Mouse (Mus musculus) MEL (cell line): ENCODE measurements around the gene Comtd1. TPM values are rescaled to one million over a fixed set of nuclear protein-coding genes. Genes with fewer than 3 reads are reported as not detected.
A peak's percentile ranks its signal among the peaks of the same experiment; 100 is the strongest.

Experiments
- DNase-seq: peaks from one replicate; pipeline ENCODE4 v3.0.0; 2011; ENCODE audit warnings: low read depth, low spot score
- H3K27ac ChIP-seq: 2 replicates; pipeline ENCODE4 v1.5.1; 2012; ENCODE audit warnings: low read depth, mild to moderate bottlenecking, control low read depth, low read length, moderate library complexity; ENCODE audit not compliant: control insufficient read depth
- H3K27me3 ChIP-seq, 2 experiments: fragments of 150-350 bp in 1 of 2; sonication (generic) in 1 of 2; 2 replicates each; pipeline ENCODE4 v1.6.1; 2012; ENCODE audit warnings: low read length in 2 of 2, mild to moderate bottlenecking in 2 of 2, improper control_type of control experiment in 1 of 2, moderate library complexity in 1 of 2; ENCODE audit not compliant: insufficient read depth in 2 of 2, control insufficient read depth in 1 of 2
- H3K36me3 ChIP-seq, 2 experiments: 2 replicates each; pipeline ENCODE4 v1.6.1; 2012 to 2014; ENCODE audit warnings: low read length in 2 of 2, improper control_type of control experiment in 1 of 2, inconsistent platforms in 1 of 2, mild to moderate bottlenecking in 1 of 2; ENCODE audit not compliant: insufficient read depth in 2 of 2, control insufficient read depth in 1 of 2
- H3K4me1 ChIP-seq, 2 experiments: fragments of 150-350 bp in 1 of 2; sonication (generic) in 1 of 2; 2 replicates each; pipeline ENCODE4 v1.6.1; 2012; ENCODE audit warnings: low read length in 2 of 2, improper control_type of control experiment in 1 of 2, mild to moderate bottlenecking in 1 of 2; ENCODE audit not compliant: insufficient read depth in 2 of 2, control insufficient read depth in 1 of 2
- H3K4me3 ChIP-seq, 2 experiments: fragments of 150-350 bp in 1 of 2; sonication (generic) in 1 of 2; 2 replicates each; pipeline ENCODE4 v1.5.1; 2012; ENCODE audit warnings: low read depth in 2 of 2, low read length in 2 of 2, mild to moderate bottlenecking in 2 of 2, moderate library complexity in 2 of 2, control low read depth in 1 of 2, improper control_type of control experiment in 1 of 2; ENCODE audit not compliant: control insufficient read depth in 1 of 2, insufficient read depth in 1 of 2
- H3K79me2 ChIP-seq: 2 replicates; pipeline ENCODE4 v1.6.1; 2012; ENCODE audit warnings: mild to moderate bottlenecking, low read length, moderate library complexity; ENCODE audit not compliant: control insufficient read depth, poor library complexity, insufficient read depth
- H3K9ac ChIP-seq: 2 replicates; pipeline ENCODE4 v1.6.1; 2012; ENCODE audit warnings: low read depth, mild to moderate bottlenecking, control low read depth, low read length, moderate library complexity; ENCODE audit not compliant: control insufficient read depth, poor library complexity, severe bottlenecking
- H3K9me3 ChIP-seq: fragments of 150-350 bp; sonication (generic); replicated peaks from 2 replicates; pipeline ENCODE4 v1.6.1; 2012; ENCODE audit warnings: mild to moderate bottlenecking, low read length, improper control_type of control experiment, moderate library complexity; ENCODE audit not compliant: insufficient read depth
- BHLHE40 ChIP-seq: IDR thresholded peaks from 2 replicates; pipeline ENCODE4 v1.6.1; 2012; ENCODE audit warnings: low read depth, mild to moderate bottlenecking, inconsistent platforms, low read length, improper control_type of control experiment, borderline replicate concordance
- CHD1 ChIP-seq: IDR thresholded peaks from 2 replicates; pipeline ENCODE4 v1.6.1; 2012; ENCODE audit warnings: low read depth, mild to moderate bottlenecking, inconsistent platforms, low read length, improper control_type of control experiment
- CHD2 ChIP-seq: IDR thresholded peaks from 2 replicates; pipeline ENCODE4 v1.6.1; 2011; ENCODE audit warnings: low read length, improper control_type of control experiment
- CTCF ChIP-seq, 3 experiments: IDR thresholded peaks in 2 of 3; conservative IDR thresholded peaks in 1 of 3; 2 replicates each; pipeline ENCODE4 v1.5.1; 2011 to 2012; ENCODE audit warnings: low read length in 3 of 3, low read depth in 2 of 3, mild to moderate bottlenecking in 2 of 3, improper control_type of control experiment in 1 of 3, inconsistent platforms in 1 of 3, mixed read lengths in 1 of 3, moderate library complexity in 1 of 3; ENCODE audit not compliant: control insufficient read depth in 1 of 3, insufficient read depth in 1 of 3, poor library complexity in 1 of 3, severe bottlenecking in 1 of 3
- E2F4 ChIP-seq: IDR thresholded peaks from 2 replicates; pipeline ENCODE4 v1.6.1; 2011; ENCODE audit warnings: low read depth, low read length, improper control_type of control experiment, borderline replicate concordance
- ELF1 ChIP-seq: IDR thresholded peaks from 2 replicates; pipeline ENCODE4 v1.6.1; 2014; ENCODE audit warnings: low read depth, mild to moderate bottlenecking, inconsistent platforms, low read length, improper control_type of control experiment, moderate library complexity
- EP300 ChIP-seq, 2 experiments: IDR thresholded peaks; 2 replicates each; pipeline ENCODE4 v1.6.1; 2011; ENCODE audit warnings: improper control_type of control experiment in 2 of 2, low read length in 2 of 2, low read depth in 1 of 2, mild to moderate bottlenecking in 1 of 2
- ETS1 ChIP-seq: IDR thresholded peaks from 2 replicates; pipeline ENCODE4 v1.6.1; 2012; ENCODE audit warnings: low read depth, mild to moderate bottlenecking, inconsistent platforms, low read length, improper control_type of control experiment, moderate library complexity
- GABPA ChIP-seq: IDR thresholded peaks from 2 replicates; pipeline ENCODE4 v1.6.1; 2012; ENCODE audit warnings: low read depth, mild to moderate bottlenecking, inconsistent platforms, low read length, improper control_type of control experiment, moderate library complexity
- HCFC1 ChIP-seq: IDR thresholded peaks from 2 replicates; pipeline ENCODE4 v1.6.1; 2012; ENCODE audit warnings: low read depth, mild to moderate bottlenecking, inconsistent platforms, low read length, improper control_type of control experiment, moderate library complexity
- JUND ChIP-seq: IDR thresholded peaks from 2 replicates; pipeline ENCODE4 v1.6.1; 2011; ENCODE audit warnings: low read depth, mild to moderate bottlenecking, improper control_type of control experiment, low read length
- KAT2A ChIP-seq: conservative IDR thresholded peaks from 2 replicates; pipeline ENCODE4 v1.6.1; 2012; ENCODE audit warnings: low read depth, low read length, improper control_type of control experiment, inconsistent platforms
- MAFK ChIP-seq: IDR thresholded peaks from 2 replicates; pipeline ENCODE4 v1.6.1; 2011; ENCODE audit warnings: low read depth, mild to moderate bottlenecking, low read length, improper control_type of control experiment, borderline replicate concordance
- MAX ChIP-seq: IDR thresholded peaks from 2 replicates; pipeline ENCODE4 v1.6.1; 2011; ENCODE audit warnings: low read length, improper control_type of control experiment
- MAZ ChIP-seq: IDR thresholded peaks from 2 replicates; pipeline ENCODE4 v1.6.1; 2012; ENCODE audit warnings: low read depth, mild to moderate bottlenecking, inconsistent platforms, low read length, improper control_type of control experiment
- MEF2A ChIP-seq: IDR thresholded peaks from 2 replicates; pipeline ENCODE4 v1.6.1; 2014; ENCODE audit warnings: low read depth, mild to moderate bottlenecking, inconsistent platforms, low read length, improper control_type of control experiment; ENCODE audit not compliant: poor library complexity, insufficient replicate concordance, severe bottlenecking; ENCODE audit errors: extremely low read depth
- MXI1 ChIP-seq: IDR thresholded peaks from 2 replicates; pipeline ENCODE4 v1.6.1; 2011; ENCODE audit warnings: mild to moderate bottlenecking, low read depth, low read length, improper control_type of control experiment
- MYC ChIP-seq: IDR thresholded peaks from 2 replicates; pipeline ENCODE4 v1.6.1; 2011; ENCODE audit warnings: low read depth, mild to moderate bottlenecking, low read length, improper control_type of control experiment, moderate library complexity
- NELFE ChIP-seq: IDR thresholded peaks from 2 replicates; pipeline ENCODE4 v1.6.1; 2011; ENCODE audit warnings: low read depth, low read length, improper control_type of control experiment
- NRF1 ChIP-seq: IDR thresholded peaks from 2 replicates; pipeline ENCODE4 v1.6.1; 2014; ENCODE audit warnings: low read depth, mild to moderate bottlenecking, inconsistent platforms, low read length, improper control_type of control experiment, moderate library complexity; ENCODE audit not compliant: poor library complexity, insufficient read depth, severe bottlenecking
- POLR2A ChIP-seq, 2 experiments: IDR thresholded peaks; 2 replicates each; pipeline ENCODE4 v1.6.1; 2011 to 2012; ENCODE audit warnings: low read length in 2 of 2, mild to moderate bottlenecking in 2 of 2, control low read depth in 1 of 2, improper control_type of control experiment in 1 of 2, low read depth in 1 of 2, moderate library complexity in 1 of 2; ENCODE audit not compliant: control insufficient read depth in 1 of 2, insufficient read depth in 1 of 2, poor library complexity in 1 of 2
- POLR2AphosphoS2 ChIP-seq: IDR thresholded peaks from 2 replicates; pipeline ENCODE4 v1.6.1; 2011; ENCODE audit warnings: low read length, improper control_type of control experiment
- POLR2AphosphoS5 ChIP-seq: IDR thresholded peaks from 2 replicates; pipeline ENCODE4 v1.6.1; 2012; ENCODE audit warnings: low read depth, borderline replicate concordance, mild to moderate bottlenecking, inconsistent platforms, low read length, moderate library complexity, mixed read lengths
- RCOR1 ChIP-seq: IDR thresholded peaks from 2 replicates; pipeline ENCODE4 v1.6.1; 2012; ENCODE audit warnings: low read depth, mild to moderate bottlenecking, inconsistent platforms, low read length, improper control_type of control experiment
- SIN3A ChIP-seq: IDR thresholded peaks from 2 replicates; pipeline ENCODE4 v1.6.1; 2012; ENCODE audit warnings: low read length, improper control_type of control experiment, inconsistent platforms
- SMC3 ChIP-seq: IDR thresholded peaks from 2 replicates; pipeline ENCODE4 v1.6.1; 2011; ENCODE audit warnings: low read depth, low read length, improper control_type of control experiment
- TAL1 ChIP-seq: IDR thresholded peaks from 2 replicates; pipeline ENCODE4 v1.6.1; 2012; ENCODE audit warnings: mild to moderate bottlenecking, inconsistent platforms, low read length, moderate library complexity, mixed read lengths
- TCF12 ChIP-seq: IDR thresholded peaks from 2 replicates; pipeline ENCODE4 v1.6.1; 2014; ENCODE audit warnings: low read depth, mild to moderate bottlenecking, inconsistent platforms, low read length, improper control_type of control experiment, moderate library complexity
- UBTF ChIP-seq: IDR thresholded peaks from 2 replicates; pipeline ENCODE4 v1.6.1; 2012; ENCODE audit warnings: low read depth, mild to moderate bottlenecking, inconsistent platforms, low read length, improper control_type of control experiment, moderate library complexity, borderline replicate concordance; ENCODE audit not compliant: insufficient read depth
- USF1 ChIP-seq: IDR thresholded peaks from 2 replicates; pipeline ENCODE4 v1.6.1; 2014; ENCODE audit warnings: low read depth, mild to moderate bottlenecking, inconsistent platforms, low read length, improper control_type of control experiment, moderate library complexity
- ZKSCAN1 ChIP-seq: IDR thresholded peaks from 2 replicates; pipeline ENCODE4 v1.6.1; 2012; ENCODE audit warnings: low read depth, mild to moderate bottlenecking, inconsistent platforms, low read length, improper control_type of control experiment, moderate library complexity
- ZMIZ1 ChIP-seq: IDR thresholded peaks from 2 replicates; pipeline ENCODE4 v1.6.1; 2012; ENCODE audit warnings: low read depth, mild to moderate bottlenecking, inconsistent platforms, low read length, improper control_type of control experiment, moderate library complexity
- ZNF384 ChIP-seq: IDR thresholded peaks from 2 replicates; pipeline ENCODE4 v1.6.1; 2012; ENCODE audit warnings: low read depth, mild to moderate bottlenecking, inconsistent platforms, low read length, improper control_type of control experiment
- polyA plus RNA-seq, 2 experiments: library from polyadenylated mRNA; stranded (reverse) in 1 of 2; unstranded in 1 of 2; fragments of >175 nt in 1 of 2; fragments of >200 nt in 1 of 2; gene quantifications; 2 replicates each; pipeline versions ENCODE4 v1.2.1 to v1.2.4; 2012; ENCODE audit warnings: low replicate concordance in 2 of 2, low read depth in 1 of 2; ENCODE audit not compliant: insufficient read length in 2 of 2, insufficient read depth in 1 of 2, missing spikeins in 1 of 2
- total RNA-seq: library from RNA; depleted of rRNA; stranded (reverse); fragments of 300-350 nt; gene quantifications from 2 replicates; pipeline ENCODE4 v1.2.3, GENCODE M21; 2012

Comtd1 gene
- total and polyA plus RNA-seq, 3 experiments = 35.7 to 36.4 TPM; not detected in 1

DNA sequence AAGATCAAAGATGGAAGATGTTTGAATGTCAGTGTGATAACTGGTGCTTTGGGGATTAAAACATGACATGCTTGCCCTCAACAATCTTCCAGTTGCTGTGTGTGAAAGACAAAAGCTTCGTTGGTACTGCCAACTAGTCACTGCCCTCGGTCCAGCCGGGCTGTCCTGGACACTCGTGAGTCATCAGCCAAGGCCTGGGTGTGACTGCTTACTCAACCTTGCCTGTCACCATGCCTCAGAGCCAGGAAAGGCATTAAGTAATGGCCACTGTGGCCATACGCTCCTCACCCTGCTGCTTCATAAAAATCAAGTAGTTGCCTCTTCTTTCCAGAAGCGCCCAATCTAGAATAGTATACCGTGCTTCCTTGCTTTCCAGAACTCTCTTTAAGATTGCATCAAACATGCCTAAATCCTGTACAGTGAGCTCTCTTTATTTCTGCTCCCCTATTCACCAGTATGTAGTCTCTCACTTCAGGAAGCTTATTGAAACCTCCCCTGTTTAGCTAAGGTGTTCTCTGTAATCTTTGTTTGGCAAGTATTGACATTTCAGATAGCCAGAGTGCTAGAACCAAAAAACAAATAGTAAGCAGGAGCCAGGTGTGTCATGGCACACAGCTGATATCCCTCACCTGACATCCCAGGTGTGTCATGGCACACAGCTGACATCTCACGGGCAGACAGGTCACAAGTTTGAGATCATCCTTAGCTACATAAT is 40.4 kb downstream of the Comtd1 start:
- peak overlapping the region; percentile 83; the same call in 1 of the 2 replicates for H3K27ac ChIP-seq

GRCm38 (mm10) chr14:21806631-21807160 is 42.1 kb downstream of the Comtd1 start:
- Histone ChIP-seq H3K4me3 (no peak overlapping the region), H3K27me3 (no peaks in the 10 kb centered on the region), H3K27ac (peak overlapping the region; percentile 83), H3K9ac (peak overlapping the region; percentile 43; the same call in 1 of the 2 replicates), H3K4me1 (peaks cover 9 to 39% of the 10 kb centered on the region in 2 experiments), H3K9me3 (no peaks in the 10 kb centered on the region), H3K36me3 (peaks cover 0 to 29% of the 10 kb centered on the region in 2 experiments; a peak in 2 of 4 replicates), H3K79me2 (no peaks in the 10 kb centered on the region)
- DNase-seq = peak; percentile 90
- TF ChIP-seq ZKSCAN1 (no peak), POLR2AphosphoS2 (no peak), USF1 (no peak), CHD2 (no peak), ELF1 (peak; percentile 65), GABPA (no peak), HCFC1 (peak; percentile 65), POLR2A (IDR thresholded peaks at IDR 0.05; ENCODE audit: control insufficient read depth in 1 of 2, insufficient read depth in 1 of 2, low read depth in 1 of 2, low read length in 2 of 2, poor library complexity in 1 of 2) (0 out of 4 replicates have a peak, but pooled peaks have one; percentile 8 to 17), SMC3 (no peak), ZMIZ1 (no peak), CTCF (IDR thresholded peaks at IDR 0.05 in 2 of 3, conservative IDR thresholded peaks at IDR 0.05 in 1 of 3; ENCODE audit: control insufficient read depth in 1 of 3, insufficient read depth in 1 of 3, low read depth in 2 of 3, low read length in 3 of 3, poor library complexity in 1 of 3, severe bottlenecking in 1 of 3) (no peak), JUND (0 out of 2 replicates have a peak, but pooled peaks have one; percentile 41), RCOR1 (no peak), UBTF (no peak), CHD1 (no peak), EP300 (IDR thresholded peaks at IDR 0.05; ENCODE audit: low read depth in 1 of 2, low read length in 2 of 2) (peak; percentile 79 to 85), MAFK (no peak), MYC (no peak), TCF12 (peak; percentile 48; the same call in 1 of the 2 replicates), ETS1 (peak; percentile 61; the same call in 1 of the 2 replicates), TAL1 (peak; percentile 50), KAT2A (no peak)

More for the DNA sequence above, 40.4 kb downstream of the Comtd1 start:
- Histone ChIP-seq H3K4me3 (no peak overlapping the region), H3K9me3 (no peaks in the 10 kb centered on the region), H3K36me3 (peaks cover 0 to 29% of the 10 kb centered on the region in 2 experiments; a peak in 2 of 4 replicates), H3K79me2 (no peaks in the 10 kb centered on the region), H3K9ac (no peak overlapping the region), H3K27me3 (no peaks in the 10 kb centered on the region), H3K4me1 (peaks cover 12 to 45% of the 10 kb centered on the region in 2 experiments)
- DNase-seq = no peak
- TF ChIP-seq NELFE (no peak), CHD2 (no peak), TAL1 (no peak), MXI1 (no peak), ZKSCAN1 (no peak), MAX (no peak), MAZ (no peak), MAFK (no peak), RCOR1 (no peak), SIN3A (no peak), E2F4 (no peak), ZMIZ1 (no peak), NRF1 (no peak), MEF2A (no peak), CTCF (IDR thresholded peaks at IDR 0.05 in 2 of 3, conservative IDR thresholded peaks at IDR 0.05 in 1 of 3; ENCODE audit: control insufficient read depth in 1 of 3, insufficient read depth in 1 of 3, low read depth in 2 of 3, low read length in 3 of 3, poor library complexity in 1 of 3, severe bottlenecking in 1 of 3) (no peak), HCFC1 (no peak), ZNF384 (no peak), BHLHE40 (no peak), POLR2AphosphoS5 (no peak)
